Mouse (Mus musculus) hindbrain, embryonic 14.5 days (tissue): ENCODE measurements around the gene Hemk1. TPM values are rescaled to one million over a fixed set of nuclear protein-coding genes. Genes with fewer than 3 reads are reported as not detected.

Source experiments
- ATAC-seq: fragments of 200-750 bp; cut with Nextera tagmentation; 2 replicates; pipeline ENCODE4 v1.8.0; 2017; ENCODE audit warnings: moderate number of reproducible peaks, mild to moderate bottlenecking, moderate TSS enrichment, moderate library complexity; ENCODE audit not compliant: low FRiP score
- DNase-seq: peaks from one replicate; pipeline ENCODE4 v3.0.0-alpha.2; 2015; ENCODE audit warnings: low spot score
- H3K27ac ChIP-seq: fragments of 300-500 bp; sonication (generic); 2 replicates; pipeline ENCODE4 v1.5.1; 2014; ENCODE audit warnings: mild to moderate bottlenecking, moderate library complexity
- H3K27me3 ChIP-seq: fragments of 300-500 bp; sonication (generic); 2 replicates; pipeline ENCODE4 v1.6.1; 2014; ENCODE audit warnings: mild to moderate bottlenecking, low read length, mixed read lengths; ENCODE audit not compliant: control insufficient read depth, insufficient read depth
- H3K36me3 ChIP-seq: fragments of 300-500 bp; sonication (generic); replicated peaks from 2 replicates; pipeline ENCODE4 v1.6.1; 2014; ENCODE audit not compliant: control insufficient read depth, insufficient read depth
- H3K4me1 ChIP-seq: fragments of 300-500 bp; sonication (generic); replicated peaks from 2 replicates; pipeline ENCODE4 v1.6.1; 2014; ENCODE audit warnings: antibody characterized with exemption, low read length, mixed read lengths; ENCODE audit not compliant: control insufficient read depth, insufficient read depth
- H3K4me2 ChIP-seq: fragments of 300-500 bp; sonication (generic); replicated peaks from 2 replicates; pipeline ENCODE4 v1.6.1; 2014; ENCODE audit warnings: mild to moderate bottlenecking, moderate library complexity
- H3K4me3 ChIP-seq: fragments of 300-500 bp; sonication (generic); replicated peaks from 2 replicates; pipeline ENCODE4 v1.5.1; 2014; ENCODE audit warnings: mild to moderate bottlenecking, low read length
- H3K9ac ChIP-seq: fragments of 300-500 bp; sonication (generic); 2 replicates; pipeline ENCODE4 v1.6.1; 2014
- H3K9me3 ChIP-seq: fragments of 300-500 bp; sonication (generic); 2 replicates; pipeline ENCODE4 v1.6.1; 2016; ENCODE audit warnings: low read length; ENCODE audit not compliant: control insufficient read depth
- WGBS: fragments of 180-500 bp; shearing (Covaris S2); extraction: QIAGEN DNeasy Blood & Tissue Kit; methylation state at CpG from one replicate; pipeline ENCODE4 v1.1.7; 2014; 5-methylcytosine and 5-hydroxymethylcytosine counted together
- polyA plus RNA-seq: library from polyadenylated mRNA; unstranded; fragments of >200 nt; fragmentation: Nextera tagmentation; extraction: Ambion mirVana; gene quantifications from 2 replicates; pipeline ENCODE4 v1.2.1, GENCODE M21; 2014

Hemk1 gene
- polyA plus RNA-seq, 1 experiment from 2014 or later: 19.1 TPM

GRCm38 (mm10) chr9:107322461-107323050, 15.6 kb downstream of the Hemk1 start:
- Histone ChIP-seq H3K27me3 (no peaks in the 10 kb centered on the region), H3K4me3 (no peak overlapping the region), H3K4me1 (no peaks in the 10 kb centered on the region), H3K36me3 (peaks cover 4% of the 10 kb centered on the region; the same call in 1 of the 2 replicates), H3K9ac (no peak overlapping the region), H3K27ac (no peak overlapping the region), H3K9me3 (no peaks in the 10 kb centered on the region), H3K4me2 (no peak overlapping the region)
- DNase-seq (no peak), ATAC-seq (no peak)
- WGBS: 91% methylated on average over 8 of the region's 8 CpGs

- ATAC-seq (no peak), DNase-seq (no peak)
- no peak overlapping the region for H3K27ac ChIP-seq
- no peaks in the 10 kb centered on the region for H3K4me1 ChIP-seq
- no peak overlapping the region for H3K9ac ChIP-seq
- no peak overlapping the region for H3K4me3 ChIP-seq
- H3K4me2 ChIP-seq: no peak overlapping the region
- WGBS: 92% methylated on average over 2 of the region's 2 CpGs
- H3K36me3 ChIP-seq: no peaks in the 10 kb centered on the region
- H3K9me3 ChIP-seq: no peaks in the 10 kb centered on the region
- no peaks in the 10 kb centered on the region for H3K27me3 ChIP-seq
These were observed 22.4 kb downstream of the Hemk1 start for GRCm38 (mm10) chr9:107315791-107316190.

- Histone ChIP-seq H3K4me3 (no peak overlapping the region), H3K36me3 (no peaks in the 10 kb centered on the region), H3K9ac (no peak overlapping the region), H3K4me1 (no peaks in the 10 kb centered on the region), H3K9me3 (no peaks in the 10 kb centered on the region), H3K4me2 (no peak overlapping the region), H3K27ac (no peak overlapping the region), H3K27me3 (no peaks in the 10 kb centered on the region)
- ATAC-seq (no peak), DNase-seq (no peak)
- WGBS: 84% methylated on average over 3 of the region's 3 CpGs
These were observed 24.2 kb downstream of the Hemk1 start for GRCm38 (mm10) chr9:107313926-107314325.

- no peaks in the 10 kb centered on the region for H3K9me3 ChIP-seq
- no peaks in the 10 kb centered on the region for H3K4me1 ChIP-seq
- DNase-seq (no peak), ATAC-seq (no peak)
- WGBS: 73% methylated on average over 10 of the region's 10 CpGs
- H3K36me3 ChIP-seq: no peaks in the 10 kb centered on the region
- no peak overlapping the region for H3K4me3 ChIP-seq
- H3K27ac ChIP-seq: no peak overlapping the region
- no peak overlapping the region for H3K9ac ChIP-seq
- no peak overlapping the region for H3K4me2 ChIP-seq
- H3K27me3 ChIP-seq: no peaks in the 10 kb centered on the region
These were observed 25.2 kb downstream of the Hemk1 start for GRCm38 (mm10) chr9:107312811-107313584.

- H3K27ac ChIP-seq: no peak overlapping the region
- no peaks in the 10 kb centered on the region for H3K36me3 ChIP-seq
- no peak overlapping the region for H3K9ac ChIP-seq
- ATAC-seq (no peak), DNase-seq (no peak)
- H3K4me3 ChIP-seq: no peak overlapping the region
- no peaks in the 10 kb centered on the region for H3K9me3 ChIP-seq
- H3K4me1 ChIP-seq: no peaks in the 10 kb centered on the region
- H3K4me2 ChIP-seq: no peak overlapping the region
- WGBS: 77% methylated on average over 5 of the region's 5 CpGs
- H3K27me3 ChIP-seq: no peaks in the 10 kb centered on the region
These were observed 28.6 kb downstream of the Hemk1 start for GRCm38 (mm10) chr9:107309600-107309999.

GRCm38 (mm10) chr9:107309171-107309570, 29.0 kb downstream of the Hemk1 start:
- Histone ChIP-seq H3K27me3 (no peaks in the 10 kb centered on the region), H3K9me3 (no peaks in the 10 kb centered on the region), H3K4me2 (no peak overlapping the region), H3K36me3 (no peaks in the 10 kb centered on the region), H3K27ac (no peak overlapping the region), H3K4me3 (no peak overlapping the region), H3K4me1 (no peaks in the 10 kb centered on the region), H3K9ac (no peak overlapping the region)
- 90% methylated on average over 9 of the region's 9 CpGs for WGBS
- ATAC-seq: no peak
- DNase-seq: no peak

GRCm38 (mm10) chr9:107308346-107309000, 29.7 kb downstream of the Hemk1 start:
- no peak for ATAC-seq
- 94% methylated on average over 9 of the region's 9 CpGs for WGBS
- no peak overlapping the region for H3K27ac ChIP-seq

GRCm38 (mm10) chr9:107307886-107308285, 30.3 kb downstream of the Hemk1 start:
- Histone ChIP-seq H3K27ac (no peak overlapping the region), H3K27me3 (no peaks in the 10 kb centered on the region), H3K9ac (no peak overlapping the region), H3K4me1 (no peaks in the 10 kb centered on the region), H3K9me3 (no peaks in the 10 kb centered on the region), H3K4me2 (no peak overlapping the region), H3K36me3 (no peaks in the 10 kb centered on the region), H3K4me3 (no peak overlapping the region)
- ATAC-seq (no peak), DNase-seq (no peak)
- 65% methylated on average over 12 of the region's 12 CpGs for WGBS

More at GRCm38 (mm10) chr9:107308346-107309000, 29.7 kb downstream of the Hemk1 start:
- no peak for DNase-seq
- no peak overlapping the region for H3K4me3 ChIP-seq
- H3K36me3 ChIP-seq: no peaks in the 10 kb centered on the region
- H3K9me3 ChIP-seq: no peaks in the 10 kb centered on the region
- H3K4me2 ChIP-seq: no peak overlapping the region
- H3K27me3 ChIP-seq: no peaks in the 10 kb centered on the region
- no peaks in the 10 kb centered on the region for H3K4me1 ChIP-seq
- no peak overlapping the region for H3K9ac ChIP-seq

GRCm38 (mm10) chr9:107307099-107307872, 30.9 kb downstream of the Hemk1 start:
- Histone ChIP-seq H3K27ac (no peak overlapping the region), H3K9me3 (no peaks in the 10 kb centered on the region), H3K4me1 (no peaks in the 10 kb centered on the region), H3K27me3 (no peaks in the 10 kb centered on the region), H3K36me3 (no peaks in the 10 kb centered on the region), H3K4me2 (no peak overlapping the region), H3K4me3 (no peak overlapping the region), H3K9ac (no peak overlapping the region)
- DNase-seq: no peak
- ATAC-seq: no peak
- WGBS: 90% methylated on average over 11 of the region's 11 CpGs
